In genomic region chr11:87762702-87763385, GRCm38 (mm10) we compare ENCODE assay signal across 9 mouse cellular contexts. TPM values are rescaled to one million over a fixed set of nuclear protein-coding genes. Genes with fewer than 3 reads are reported as not detected.
DNase-seq lines count a peak whose midpoint lies in the region; ATAC-seq lines count a peak whose summit lies in the region.
"Had no signal": no experiment of that assay in that cellular context is flagged by ENCODE, and none has a peak within 500 bp of the region (broad histone marks: within the 10 kb centered on the region; RNA-seq: fewer than 3 reads in every experiment).

No protein-coding gene starts in this region.

- WGBS in heart, embryonic 11.5 days (ENCODE audit: insufficient replicate concordance), result 45% methylated on average over 12 of the region's 12 CpGs
- WGBS in heart, embryonic 12.5 days, result 46% methylated on average over 12 of the region's 12 CpGs
- 46% methylated on average over 12 of the region's 12 CpGs for WGBS in hindbrain, embryonic 13.5 days
- WGBS in midbrain, embryonic 13.5 days, result 41% methylated on average over 12 of the region's 12 CpGs

- no peaks in the 10 kb centered on the region for H3K9me3 ChIP-seq in heart, embryonic 11.5 days (replicated peaks; ENCODE audit: control insufficient read depth, low read length)
- H3K9me3 ChIP-seq in heart, embryonic 12.5 days (replicated peaks), result no peaks in the 10 kb centered on the region
- H3K9me3 ChIP-seq in hindbrain, embryonic 13.5 days, result no peaks in the 10 kb centered on the region
- H3K9me3 ChIP-seq in midbrain, embryonic 13.5 days, result no peaks in the 10 kb centered on the region

- H3K4me3 ChIP-seq in heart, embryonic 11.5 days (ENCODE audit: low read depth, low read length), result 0 out of 2 replicates have a peak overlapping the region, but pooled peaks have one; percentile 43
- H3K4me3 ChIP-seq in heart, embryonic 12.5 days, result no peak overlapping the region
- H3K4me3 ChIP-seq in hindbrain, embryonic 13.5 days, result peak overlapping the region; percentile 72
- peak overlapping the region; percentile 69 for H3K4me3 ChIP-seq in midbrain, embryonic 13.5 days (replicated peaks)

- H3K4me1 ChIP-seq in heart, embryonic 11.5 days (ENCODE audit: control insufficient read depth, insufficient read depth, low read length), result peaks cover 8% of the 10 kb centered on the region
- peaks cover 16% of the 10 kb centered on the region for H3K4me1 ChIP-seq in heart, embryonic 12.5 days (replicated peaks)
- peaks cover 59% of the 10 kb centered on the region for H3K4me1 ChIP-seq in hindbrain, embryonic 13.5 days (replicated peaks)
- peaks cover 60% of the 10 kb centered on the region for H3K4me1 ChIP-seq in midbrain, embryonic 13.5 days (replicated peaks)

- no peak overlapping the region; the same call in 1 of the 2 replicates for H3K4me2 ChIP-seq in heart, embryonic 11.5 days
- no peak overlapping the region for H3K4me2 ChIP-seq in heart, embryonic 12.5 days
- H3K4me2 ChIP-seq in hindbrain, embryonic 13.5 days, result peak overlapping the region; percentile 95
- H3K4me2 ChIP-seq in midbrain, embryonic 13.5 days (replicated peaks), result peak overlapping the region; percentile 94

- H3K27me3 ChIP-seq in heart, embryonic 11.5 days (ENCODE audit: control insufficient read depth, insufficient read depth, low read length), result peaks cover 81% of the 10 kb centered on the region
- peaks cover 85% of the 10 kb centered on the region for H3K27me3 ChIP-seq in heart, embryonic 12.5 days (replicated peaks)
- H3K27me3 ChIP-seq in hindbrain, embryonic 13.5 days, result peaks cover 43% of the 10 kb centered on the region
- H3K27me3 ChIP-seq in midbrain, embryonic 13.5 days, result peaks cover 29% of the 10 kb centered on the region

- ATAC-seq in heart, embryonic 11.5 days (replicated peaks; ENCODE audit: insufficient number of reproducible peaks, low FRiP score, low TSS enrichment), result no peak
- ATAC-seq in heart, embryonic 12.5 days (ENCODE audit: insufficient number of reproducible peaks, low FRiP score), result no peak
- ATAC-seq in hindbrain, embryonic 13.5 days (ENCODE audit: low FRiP score), result no peak
- ATAC-seq in midbrain, embryonic 13.5 days, result no peak
- ATAC-seq in monocyte, adult 5-6 weeks (replicated peaks; ENCODE audit: insufficient number of reproducible peaks, low FRiP score, low TSS enrichment, poor library complexity, severe bottlenecking), result no peak

- H3K27ac ChIP-seq in heart, embryonic 11.5 days (ENCODE audit: low read depth, low read length), result no peak overlapping the region
- no peak overlapping the region for H3K27ac ChIP-seq in heart, embryonic 12.5 days (ENCODE audit: poor library complexity, severe bottlenecking)
- H3K27ac ChIP-seq in hindbrain, embryonic 13.5 days, result peak overlapping the region; percentile 88
- peak overlapping the region; percentile 81 for H3K27ac ChIP-seq in midbrain, embryonic 13.5 days

- peak; percentile 62 to 65 for DNase-seq in cerebellum, postnatal 10 days
- no peak for DNase-seq in gastrocnemius, postnatal 10 days
- no peak for DNase-seq in lung, postnatal 10 days

- H3K9ac ChIP-seq in heart, embryonic 11.5 days (ENCODE audit: low read depth, low read length), result no peak overlapping the region
- no peak overlapping the region for H3K9ac ChIP-seq in heart, embryonic 12.5 days
- peak overlapping the region; percentile 90 for H3K9ac ChIP-seq in hindbrain, embryonic 13.5 days
- peak overlapping the region; percentile 84 for H3K9ac ChIP-seq in midbrain, embryonic 13.5 days (replicated peaks)

- no peaks in the 10 kb centered on the region for H3K36me3 ChIP-seq in heart, embryonic 11.5 days (ENCODE audit: control insufficient read depth, insufficient read depth, low read length)
- H3K36me3 ChIP-seq in heart, embryonic 12.5 days, result no peaks in the 10 kb centered on the region
- peaks cover 19% of the 10 kb centered on the region for H3K36me3 ChIP-seq in hindbrain, embryonic 13.5 days
- H3K36me3 ChIP-seq in midbrain, embryonic 13.5 days, result peaks cover 19% of the 10 kb centered on the region

RNA-seq across cellular contexts. Expression of gene Tspoap1, which starts 2.5 kb away (rescaled TPM):
- polyA plus RNA-seq in heart, embryonic 11.5 days (2014; fragmentation: Nextera tagmentation; extraction: Ambion mirVana), result 0.72 and 1.2 TPM in 2 replicates
- polyA plus RNA-seq in heart, embryonic 12.5 days (2016; fragmentation: Nextera tagmentation; extraction: Ambion mirVana), result 0.21 and 0.78 TPM in 2 replicates
- 40.7 and 40.8 TPM in 2 replicates for polyA plus RNA-seq in hindbrain, embryonic 13.5 days (2015; fragmentation: Nextera tagmentation; extraction: Ambion mirVana)
- polyA plus RNA-seq in midbrain, embryonic 13.5 days (2015; fragmentation: Nextera tagmentation; extraction: Ambion mirVana), result 41.1 and 48.7 TPM in 2 replicates
- total RNA-seq in monocyte, adult 5-6 weeks (2017), result 4.3 to 7.3 TPM (median 5.4 TPM) in 3 replicates
- total RNA-seq in gastrocnemius, postnatal 10 days (2021), result under 1 TPM; 0.27 to 0.38 TPM

RNA-seq across cellular contexts. Expression of gene Supt4a, which starts 25.5 kb away (rescaled TPM):
- 114 and 120 TPM in 2 replicates for polyA plus RNA-seq in heart, embryonic 11.5 days (2014; fragmentation: Nextera tagmentation; extraction: Ambion mirVana)
- polyA plus RNA-seq in heart, embryonic 12.5 days (2016; fragmentation: Nextera tagmentation; extraction: Ambion mirVana), result 99.6 and 101 TPM in 2 replicates
- 143 and 150 TPM in 2 replicates for polyA plus RNA-seq in hindbrain, embryonic 13.5 days (2015; fragmentation: Nextera tagmentation; extraction: Ambion mirVana)
- 165 and 177 TPM in 2 replicates for polyA plus RNA-seq in midbrain, embryonic 13.5 days (2015; fragmentation: Nextera tagmentation; extraction: Ambion mirVana)
- total RNA-seq in monocyte, adult 5-6 weeks (2017), result 123 to 169 TPM (median 136 TPM) in 3 replicates
- 10 to 100 TPM; 38.6 to 42.6 TPM for total RNA-seq in gastrocnemius, postnatal 10 days (2021)

RNA-seq across cellular contexts. Expression of gene Mpo, which starts 30.5 kb away (rescaled TPM):
- 6.7 and 9.4 TPM in 2 replicates for polyA plus RNA-seq in heart, embryonic 11.5 days (2014; fragmentation: Nextera tagmentation; extraction: Ambion mirVana)
- polyA plus RNA-seq in heart, embryonic 12.5 days (2016; fragmentation: Nextera tagmentation; extraction: Ambion mirVana), result 2.8 and 6.7 TPM in 2 replicates
- 0.65 and 1.00 TPM in 2 replicates for polyA plus RNA-seq in hindbrain, embryonic 13.5 days (2015; fragmentation: Nextera tagmentation; extraction: Ambion mirVana)
- polyA plus RNA-seq in midbrain, embryonic 13.5 days (2015; fragmentation: Nextera tagmentation; extraction: Ambion mirVana), result 0.31 and 0.41 TPM in 2 replicates
- total RNA-seq in monocyte, adult 5-6 weeks (2017), result not detected in 3 replicates
- 1 to 10 TPM in 1 of 2 experiments, not detected in 1; 4.4 TPM for total RNA-seq in gastrocnemius, postnatal 10 days (2021)
- polyA plus RNA-seq: frontal cortex, adult 2 months had no signal

Comparison
In these comparisons a context has a peak if more than half of its experiments do, and no peak if none do; other contexts are left out.
1. H3K27ac ChIP-seq: peak in hindbrain, embryonic 13.5 days (single experiment) and midbrain, embryonic 13.5 days (single experiment); none in heart, embryonic 11.5 days (single experiment) and heart, embryonic 12.5 days (single experiment).
2. H3K4me2 ChIP-seq: peak in hindbrain, embryonic 13.5 days (single experiment) and midbrain, embryonic 13.5 days (single experiment); none in heart, embryonic 11.5 days (single experiment) and heart, embryonic 12.5 days (single experiment).
3. H3K9ac ChIP-seq: peak in hindbrain, embryonic 13.5 days (single experiment) and midbrain, embryonic 13.5 days (single experiment); none in heart, embryonic 11.5 days (single experiment) and heart, embryonic 12.5 days (single experiment).
4. DNase-seq: peak in cerebellum, postnatal 10 days (2 of 2); none in gastrocnemius, postnatal 10 days (single experiment) and lung, postnatal 10 days (single experiment).
5. RNA of gene Tspoap1, which starts 2.5 kb away (polyA plus RNA-seq): 41.1 to 48.7 TPM in midbrain, embryonic 13.5 days and 40.7 to 40.8 TPM in hindbrain, embryonic 13.5 days; 0.21 to 0.78 TPM in heart, embryonic 12.5 days and 0.72 to 1.2 TPM in heart, embryonic 11.5 days; every median in the first group is over 10 times any median in the second.